Mouse (Mus musculus): ENCODE data around the gene Fbxl3. TPM values are rescaled to one million over a fixed set of nuclear protein-coding genes. Genes with fewer than 3 reads are reported as not detected.

Gene Fbxl3
- polyA plus RNA-seq, 1 experiment from 2014 or later = 26.5 TPM

DNA sequence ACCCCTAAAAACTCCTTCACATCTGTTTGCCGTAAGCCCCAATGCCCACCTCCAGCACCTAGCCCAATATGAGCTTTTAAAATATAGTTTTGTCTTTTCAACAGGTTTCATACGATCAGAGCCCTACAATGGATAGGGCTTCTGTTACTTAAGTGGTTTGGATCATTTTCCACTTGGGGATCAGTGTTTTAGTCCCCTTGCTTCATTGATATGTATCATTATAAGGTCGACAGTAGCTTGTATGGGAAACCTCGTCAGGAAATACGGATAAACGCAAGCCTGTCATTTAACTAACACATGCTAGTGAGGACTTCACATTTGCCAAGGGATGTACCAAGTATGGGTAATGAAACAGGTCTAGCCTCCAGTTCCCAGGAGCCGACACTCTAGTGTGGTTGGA, 42.8 kb downstream of the Fbxl3 start:
- 95% methylated on average over 7 of the region's 7 CpGs for WGBS
- ATAC-seq = no peak

DNA sequence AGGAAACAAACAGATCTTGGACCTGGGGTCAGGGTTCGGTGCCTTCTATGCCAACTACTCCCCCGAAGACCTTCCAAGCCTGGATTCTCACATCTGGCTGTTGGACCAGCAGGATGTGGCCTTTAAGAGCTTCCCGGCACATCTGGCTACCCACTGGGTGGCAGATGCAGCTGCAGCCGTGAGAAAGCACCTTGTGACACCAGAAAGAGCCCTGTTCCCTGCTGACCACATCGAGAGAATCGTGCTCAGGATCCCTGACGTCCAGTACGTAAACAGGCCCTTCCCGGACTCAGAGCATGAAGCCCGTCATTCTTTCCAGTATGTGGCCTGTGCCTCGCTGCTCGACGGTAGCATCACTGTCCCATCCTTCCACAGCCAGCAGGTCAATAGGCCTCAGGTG, 44.6 kb downstream of the Fbxl3 start:
- Histone ChIP-seq H3K4me3 (replicated peaks; ENCODE audit: low read length) (no peak overlapping the region), H3K9me3 (ENCODE audit: control insufficient read depth, low read length) (no peaks in the 10 kb centered on the region), H3K36me3 (ENCODE audit: control insufficient read depth, insufficient read depth) (no peaks in the 10 kb centered on the region), H3K4me1 (replicated peaks; ENCODE audit: control insufficient read depth, insufficient read depth, low read length) (no peaks in the 10 kb centered on the region), H3K9ac (replicated peaks; ENCODE audit: low read depth, low read length) (no peak overlapping the region), H3K27me3 (replicated peaks; ENCODE audit: control insufficient read depth, insufficient read depth, low read length) (no peaks in the 10 kb centered on the region), H3K4me2 (ENCODE audit: low read length) (no peak overlapping the region), H3K27ac (ENCODE audit: low read length) (no peak overlapping the region)
- no peak for ATAC-seq
- 91% methylated on average over 13 of the region's 13 CpGs for WGBS

More for the DNA sequence above, 42.8 kb downstream of the Fbxl3 start:
- no peaks in the 10 kb centered on the region for H3K9me3 ChIP-seq (ENCODE audit: control insufficient read depth, low read length)
- no peak overlapping the region for H3K27ac ChIP-seq (ENCODE audit: low read length)
- H3K4me3 ChIP-seq (replicated peaks; ENCODE audit: low read length) = no peak overlapping the region
- H3K4me1 ChIP-seq (replicated peaks; ENCODE audit: control insufficient read depth, insufficient read depth, low read length) = no peaks in the 10 kb centered on the region
- H3K9ac ChIP-seq (replicated peaks; ENCODE audit: low read depth, low read length) = no peak overlapping the region
- no peaks in the 10 kb centered on the region for H3K27me3 ChIP-seq (replicated peaks; ENCODE audit: control insufficient read depth, insufficient read depth, low read length)
- H3K4me2 ChIP-seq (ENCODE audit: low read length) = no peak overlapping the region
- no peaks in the 10 kb centered on the region for H3K36me3 ChIP-seq (ENCODE audit: control insufficient read depth, insufficient read depth)

DNA sequence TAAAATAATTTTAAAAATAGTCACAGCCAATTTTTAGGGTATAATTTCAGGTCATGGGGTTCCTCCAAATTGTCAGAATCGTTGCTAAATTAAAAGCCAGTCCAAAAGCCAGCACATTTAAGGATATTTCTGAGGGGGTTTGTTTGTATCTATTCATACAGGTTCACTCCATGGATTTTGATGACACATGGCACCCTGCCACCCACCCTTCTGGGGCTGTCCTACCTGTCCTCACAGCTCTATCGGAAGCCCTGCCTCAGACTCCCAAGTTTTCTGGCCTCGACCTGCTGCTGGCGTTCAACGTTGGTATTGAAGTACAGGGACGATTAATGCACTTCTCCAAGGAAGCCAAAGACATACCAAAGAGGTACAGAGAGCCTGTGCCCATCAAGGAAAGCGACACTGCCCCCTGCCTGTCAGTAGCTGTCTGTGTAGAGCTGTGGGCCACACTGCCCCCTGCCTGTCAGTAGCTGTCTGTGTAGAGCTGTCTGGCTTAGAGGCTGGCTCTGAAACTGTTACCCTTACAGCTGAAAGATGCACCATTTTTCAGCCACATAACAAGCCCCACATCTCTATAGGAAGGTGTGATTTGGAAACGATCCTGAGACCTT, 48.1 kb downstream of the Fbxl3 start:
- 35% methylated on average over 8 of the region's 8 CpGs for WGBS
- Histone ChIP-seq H3K27ac (ENCODE audit: low read length) (no peak overlapping the region), H3K4me1 (replicated peaks; ENCODE audit: control insufficient read depth, insufficient read depth, low read length) (no peaks in the 10 kb centered on the region), H3K4me2 (ENCODE audit: low read length) (no peak overlapping the region), H3K9ac (replicated peaks; ENCODE audit: low read depth, low read length) (no peak overlapping the region), H3K4me3 (replicated peaks; ENCODE audit: low read length) (no peak overlapping the region), H3K9me3 (ENCODE audit: control insufficient read depth, low read length) (no peaks in the 10 kb centered on the region), H3K27me3 (replicated peaks; ENCODE audit: control insufficient read depth, insufficient read depth, low read length) (no peaks in the 10 kb centered on the region), H3K36me3 (ENCODE audit: control insufficient read depth, insufficient read depth) (no peaks in the 10 kb centered on the region)
- ATAC-seq = peak; percentile 68; the same call in 1 of the 2 replicates

DNA sequence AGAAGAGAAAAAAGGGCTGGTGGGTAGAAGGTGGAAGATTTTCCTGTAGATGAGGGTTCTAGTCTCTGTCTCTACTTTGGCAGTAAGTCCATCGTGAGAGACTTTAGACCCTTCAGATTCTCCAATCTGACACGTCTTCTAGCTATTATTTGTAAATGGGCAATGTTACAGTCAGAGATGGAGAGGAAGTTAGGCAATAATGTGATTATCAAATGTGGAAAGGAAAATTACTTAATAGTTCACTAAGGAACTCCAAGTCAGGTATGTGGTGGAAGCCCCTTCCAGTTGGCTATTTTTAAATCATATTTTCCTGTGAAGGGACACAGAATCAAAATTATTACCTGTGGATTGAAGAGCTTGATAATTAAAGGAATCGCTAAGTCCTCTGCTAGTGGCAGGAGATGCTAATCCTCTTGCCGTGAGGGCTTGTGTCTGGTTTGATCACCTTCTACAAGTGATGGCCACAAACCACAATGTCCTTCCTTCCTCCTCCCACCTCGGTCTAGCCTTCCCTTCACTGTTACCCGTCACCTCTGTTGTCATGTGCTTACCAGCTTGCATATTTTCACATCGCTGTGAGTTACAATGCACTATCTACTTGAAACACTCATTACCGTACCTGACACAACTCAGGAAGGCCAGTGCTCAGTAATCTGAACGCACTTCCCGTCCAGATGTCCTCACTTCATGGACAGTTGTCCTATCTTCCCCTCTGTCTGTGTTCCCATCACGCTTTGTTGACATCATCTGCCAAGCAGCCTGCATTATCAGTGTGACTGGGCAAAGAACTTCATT, 50.9 kb downstream of the Fbxl3 start:
- no peak for ATAC-seq
- Histone ChIP-seq H3K4me3 (replicated peaks; ENCODE audit: low read length) (no peak overlapping the region), H3K9me3 (ENCODE audit: control insufficient read depth, low read length) (no peaks in the 10 kb centered on the region), H3K9ac (replicated peaks; ENCODE audit: low read depth, low read length) (no peak overlapping the region), H3K4me1 (replicated peaks; ENCODE audit: control insufficient read depth, insufficient read depth, low read length) (no peaks in the 10 kb centered on the region), H3K27ac (ENCODE audit: low read length) (no peak overlapping the region), H3K4me2 (ENCODE audit: low read length) (no peak overlapping the region), H3K36me3 (ENCODE audit: control insufficient read depth, insufficient read depth) (no peaks in the 10 kb centered on the region), H3K27me3 (replicated peaks; ENCODE audit: control insufficient read depth, insufficient read depth, low read length) (no peaks in the 10 kb centered on the region)
- 80% methylated on average over 11 of the region's 11 CpGs for WGBS

DNA sequence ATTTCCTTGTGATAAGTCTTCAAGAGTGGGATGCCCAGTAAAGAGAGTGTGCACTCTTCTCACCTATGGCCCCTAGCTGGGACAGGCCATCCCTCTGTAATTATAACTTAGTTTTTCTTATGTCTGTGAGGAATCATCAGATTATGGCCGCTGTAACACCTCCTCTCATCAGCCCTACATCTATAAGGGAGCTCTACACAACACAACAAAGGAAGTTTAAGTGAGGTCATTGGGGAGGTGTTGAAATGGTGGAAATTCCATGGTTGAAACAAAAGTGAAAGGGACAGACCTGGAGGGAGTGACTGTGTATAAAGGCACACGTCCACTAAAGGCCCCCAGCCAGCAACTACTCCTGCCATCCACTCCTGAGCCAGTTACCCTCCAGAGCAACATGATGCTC, 52.7 kb downstream of the Fbxl3 start, which contains the start of gene Acod1:
TSS of gene Acod1 (plus strand) at position 301 of the 400 bp plus-strand sequence.
- H3K4me2 ChIP-seq (ENCODE audit: low read length) = no peak within 1 kb of the TSS
- no peak within 1 kb of the TSS for H3K27ac ChIP-seq (ENCODE audit: low read length)
- no peaks in the 10 kb centered on the region for H3K27me3 ChIP-seq (replicated peaks; ENCODE audit: control insufficient read depth, insufficient read depth, low read length)
- no peaks in the 10 kb centered on the region for H3K9me3 ChIP-seq (ENCODE audit: control insufficient read depth, low read length)
- WGBS = 78% methylated on average over 2 of the region's 2 CpGs
- H3K36me3 ChIP-seq (ENCODE audit: control insufficient read depth, insufficient read depth) = no peaks in the 10 kb centered on the region
- no peak for ATAC-seq
- H3K4me1 ChIP-seq (replicated peaks; ENCODE audit: control insufficient read depth, insufficient read depth, low read length) = no peaks in the 10 kb centered on the region
- H3K4me3 ChIP-seq (replicated peaks; ENCODE audit: low read length) = no peak within 1 kb of the TSS
- no peak within 1 kb of the TSS for H3K9ac ChIP-seq (replicated peaks; ENCODE audit: low read depth, low read length)

DNA sequence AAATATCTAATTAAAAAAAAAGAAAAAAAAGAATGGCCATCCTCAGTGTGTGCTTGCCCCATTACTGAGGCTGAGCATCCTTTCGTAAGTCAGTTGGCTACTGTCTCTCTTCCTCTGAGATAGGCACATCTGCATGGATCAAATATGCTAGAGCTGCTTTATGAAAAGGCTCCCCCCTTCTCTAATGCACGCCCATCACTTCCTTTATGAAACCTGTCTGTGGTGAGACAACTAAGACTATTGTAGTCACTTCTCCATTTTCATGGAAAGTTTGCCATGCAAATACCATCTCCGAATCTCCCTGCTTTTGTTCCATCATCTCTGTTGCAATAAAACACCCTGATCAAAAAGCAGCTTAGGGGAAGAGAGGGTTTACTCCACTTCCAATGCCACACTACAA, 62.4 kb downstream of the Fbxl3 start:
- Histone ChIP-seq H3K4me2 (ENCODE audit: low read length) (no peak overlapping the region), H3K27ac (ENCODE audit: low read length) (no peak overlapping the region), H3K4me3 (replicated peaks; ENCODE audit: low read length) (no peak overlapping the region), H3K36me3 (ENCODE audit: control insufficient read depth, insufficient read depth) (no peaks in the 10 kb centered on the region), H3K4me1 (replicated peaks; ENCODE audit: control insufficient read depth, insufficient read depth, low read length) (no peaks in the 10 kb centered on the region), H3K9me3 (ENCODE audit: control insufficient read depth, low read length) (no peaks in the 10 kb centered on the region), H3K9ac (replicated peaks; ENCODE audit: low read depth, low read length) (no peak overlapping the region), H3K27me3 (replicated peaks; ENCODE audit: control insufficient read depth, insufficient read depth, low read length) (no peaks in the 10 kb centered on the region)
- no peak for ATAC-seq
- 89% methylated on average over 3 of the region's 3 CpGs for WGBS

DNA sequence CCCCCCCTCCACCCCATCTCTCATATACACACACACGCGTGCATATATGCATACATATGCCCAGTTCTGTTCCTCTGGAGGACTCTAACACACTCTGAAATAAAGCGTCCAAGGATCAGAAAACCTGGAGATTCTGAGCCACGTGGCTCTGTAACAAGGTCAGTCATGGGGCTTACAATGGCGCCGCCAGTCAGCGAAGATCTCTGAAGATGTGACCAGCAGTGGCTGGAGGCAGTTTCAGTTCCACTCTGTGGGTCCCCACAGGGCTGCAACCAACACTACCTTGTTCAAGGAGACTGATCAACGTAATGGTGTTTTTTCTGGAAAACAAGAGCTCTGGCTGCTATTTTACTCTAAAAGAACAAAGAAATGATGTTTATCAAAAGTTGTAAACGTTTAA, 65.3 kb downstream of the Fbxl3 start:
- no peak for ATAC-seq
- WGBS = 84% methylated on average over 9 of the region's 9 CpGs
- no peaks in the 10 kb centered on the region for H3K4me1 ChIP-seq (replicated peaks; ENCODE audit: control insufficient read depth, insufficient read depth, low read length)

DNA sequence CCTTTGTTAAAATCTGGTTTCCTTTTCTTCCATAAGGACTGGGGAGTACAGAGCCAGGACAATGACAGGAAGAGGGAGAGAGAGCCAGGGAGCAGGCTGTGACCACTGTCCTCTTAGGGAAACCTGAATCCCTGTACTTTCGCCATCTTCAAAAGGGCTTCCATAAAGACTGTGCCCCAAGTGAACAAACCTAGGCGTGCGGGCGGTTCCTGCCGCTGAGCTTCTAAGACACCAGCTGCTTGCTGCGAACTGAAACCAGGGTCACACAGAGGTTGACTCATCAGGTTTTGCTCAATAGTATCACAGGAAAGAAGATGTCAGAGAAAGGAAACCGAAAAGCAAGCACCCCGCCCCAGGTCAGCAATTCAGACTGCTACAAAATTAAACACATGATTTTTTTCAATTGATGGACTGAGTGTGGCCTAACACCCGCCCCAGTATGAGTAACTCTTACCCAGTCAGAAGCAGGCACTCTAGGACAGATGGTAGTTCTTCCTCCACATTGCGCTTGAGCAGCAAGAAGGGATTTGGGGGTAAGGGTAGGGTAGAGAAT, 66.0 kb downstream of the Fbxl3 start:
- Histone ChIP-seq H3K4me2 (ENCODE audit: low read length) (no peak overlapping the region), H3K9ac (replicated peaks; ENCODE audit: low read depth, low read length) (no peak overlapping the region), H3K4me3 (replicated peaks; ENCODE audit: low read length) (no peak overlapping the region), H3K36me3 (ENCODE audit: control insufficient read depth, insufficient read depth) (no peaks in the 10 kb centered on the region), H3K27ac (ENCODE audit: low read length) (no peak overlapping the region), H3K27me3 (replicated peaks; ENCODE audit: control insufficient read depth, insufficient read depth, low read length) (no peaks in the 10 kb centered on the region), H3K4me1 (replicated peaks; ENCODE audit: control insufficient read depth, insufficient read depth, low read length) (no peaks in the 10 kb centered on the region), H3K9me3 (ENCODE audit: control insufficient read depth, low read length) (no peaks in the 10 kb centered on the region)
- 86% methylated on average over 10 of the region's 10 CpGs for WGBS
- ATAC-seq = no peak

More for the DNA sequence above, 65.3 kb downstream of the Fbxl3 start:
- no peaks in the 10 kb centered on the region for H3K36me3 ChIP-seq (ENCODE audit: control insufficient read depth, insufficient read depth)
- H3K9ac ChIP-seq (replicated peaks; ENCODE audit: low read depth, low read length) = no peak overlapping the region
- no peak overlapping the region for H3K4me3 ChIP-seq (replicated peaks; ENCODE audit: low read length)
- H3K27me3 ChIP-seq (replicated peaks; ENCODE audit: control insufficient read depth, insufficient read depth, low read length) = no peaks in the 10 kb centered on the region
- H3K27ac ChIP-seq (ENCODE audit: low read length) = no peak overlapping the region
- H3K4me2 ChIP-seq (ENCODE audit: low read length) = no peak overlapping the region
- no peaks in the 10 kb centered on the region for H3K9me3 ChIP-seq (ENCODE audit: control insufficient read depth, low read length)

Measured in forebrain, embryonic 16.5 days (tissue).